ENCODE assay signal across 8 mouse cellular contexts in genomic region chr10:21991351-21991840, GRCm38 (mm10).
DNase-seq lines count a peak whose midpoint lies in the region; ATAC-seq and TF ChIP-seq lines count a peak whose summit lies in the region.

No protein-coding gene starts in this region.

- TF ChIP-seq POLR2A in CH12.LX (IDR thresholded peaks at IDR 0.05; ENCODE audit: low read depth, low read length), result no peak

- H3K27ac ChIP-seq in CH12.LX (ENCODE audit: insufficient read depth, low read depth), result no peak overlapping the region
- H3K27ac ChIP-seq in lung, embryonic 14.5 days (ENCODE audit: low read depth), result no peak overlapping the region

- ATAC-seq in lung, embryonic 14.5 days (ENCODE audit: insufficient read depth), result 0 out of 2 replicates have a peak, but pooled peaks have one; percentile 9

- no peak for TF ChIP-seq EP300 in CH12.LX (IDR thresholded peaks at IDR 0.05; ENCODE audit: low read length)

- peaks cover 0 to 4% of the 10 kb centered on the region in 2 experiments for H3K36me3 ChIP-seq in CH12.LX (replicated peaks in 1 of 2; ENCODE audit: control insufficient read depth in 1 of 2, insufficient read depth in 1 of 2, low read length in 1 of 2)
- 0 out of 2 replicates have a peak, but pooled peaks cover under 1% of the 10 kb centered on the region for H3K36me3 ChIP-seq in lung, embryonic 14.5 days (ENCODE audit: insufficient read depth)

- in situ Hi-C loops in CH12.LX (cut with MboI; ENCODE audit: low pct_ligation_motif_present, low pct_unique_long_range_greater_than_20kb, low sequenced_read_pairs), result loop anchor here (25.0 kb wide), 1 partner anchor 379 kb away; no protein-coding TSS in a partner anchor

- dilution Hi-C loops in CH12.LX (cut with MboI; ENCODE audit: extremely low pct_ligation_motif_present, extremely low pct_unique_long_range_greater_than_20kb, low sequenced_read_pairs), result no loop called here

- H3K4me3 ChIP-seq in CH12.LX (replicated peaks in 1 of 3; ENCODE audit: low read depth in 2 of 3, low read length in 2 of 3, poor library complexity in 1 of 3), result no peak overlapping the region
- peak overlapping the region; percentile 19 for H3K4me3 ChIP-seq in lung, embryonic 14.5 days (ENCODE audit: low read depth, low read length)

- H3K4me1 ChIP-seq in CH12.LX (ENCODE audit: control insufficient read depth in 1 of 2, insufficient read depth in 2 of 2), result peaks cover 0 to 9% of the 10 kb centered on the region in 2 experiments; a peak in 2 of 4 replicates
- H3K4me1 ChIP-seq in lung, embryonic 14.5 days (ENCODE audit: insufficient read depth), result no peaks in the 10 kb centered on the region

- peak; percentile 50 for TF ChIP-seq RAD21 in CH12.LX (IDR thresholded peaks at IDR 0.05; ENCODE audit: low read depth, low read length)

- H3K9ac ChIP-seq in CH12.LX (ENCODE audit: insufficient read depth, low read depth), result no peak overlapping the region
- no peak overlapping the region for H3K9ac ChIP-seq in lung, embryonic 14.5 days

- peaks cover 9% of the 10 kb centered on the region for H3K27me3 ChIP-seq in CH12.LX (replicated peaks)
- H3K27me3 ChIP-seq in lung, embryonic 14.5 days (ENCODE audit: insufficient read depth, low read length), result no peaks in the 10 kb centered on the region

- 17% methylated on average over 17 of the region's 17 CpGs for WGBS in lung, embryonic 14.5 days

- H3K4me2 ChIP-seq in CH12.LX (ENCODE audit: insufficient read depth, low read depth, poor library complexity, severe bottlenecking), result peak overlapping the region; percentile 68
- H3K4me2 ChIP-seq in lung, embryonic 14.5 days, result peak overlapping the region; percentile 83

- peak; percentile 27 for DNase-seq in CH12.LX (ENCODE audit: extremely low read depth)
- DNase-seq in cerebellum, adult 11-12 months, result peak; percentile 78
- DNase-seq in forelimb bud, embryonic 11.5 days (ENCODE audit: low read depth, low spot score), result peak; percentile 80
- DNase-seq in heart, postnatal 4 days, result peak; percentile 91
- peak; percentile 89 for DNase-seq in layer of hippocampus, adult 9-11 months
- DNase-seq in lung, embryonic 14.5 days, result peak; percentile 95
- DNase-seq in retina, embryonic 14.5 days (ENCODE audit: low spot score), result peak; percentile 88
- peak; percentile 72 to 82 for DNase-seq in urinary bladder, adult 18-20 months (ENCODE audit: low spot score in 2 of 2)

- TF ChIP-seq CTCF in CH12.LX (conservative IDR thresholded peaks at IDR 0.05 in 1 of 2, IDR thresholded peaks at IDR 0.05 in 1 of 2; ENCODE audit: low read depth in 2 of 2, low read length in 2 of 2), result peak in 1 of 2 experiments; percentile 56; a peak in 2 of 4 replicates
- peak; percentile 73 for TF ChIP-seq CTCF in lung, embryonic 14.5 days (IDR thresholded peaks at IDR 0.05; ENCODE audit: low read depth)

- H3K79me2 ChIP-seq in CH12.LX (replicated peaks; ENCODE audit: control insufficient read depth, extremely low read depth, insufficient read depth, poor library complexity, severe bottlenecking), result no peaks in the 10 kb centered on the region

- no peaks in the 10 kb centered on the region for H3K9me3 ChIP-seq in CH12.LX (replicated peaks; ENCODE audit: low read length)
- no peaks in the 10 kb centered on the region for H3K9me3 ChIP-seq in lung, embryonic 14.5 days (ENCODE audit: low read depth, low read length)

TF ChIP-seq in CH12.LX, 34 proteins besides CTCF, POLR2A, EP300 and RAD21:
- TF ChIP-seq ELF1 (IDR thresholded peaks at IDR 0.05; ENCODE audit: low read depth, low read length) (no peak), MAZ (IDR thresholded peaks at IDR 0.05; ENCODE audit: low read depth, low read length) (no peak), ETS1 (conservative IDR thresholded peaks at IDR 0.05; ENCODE audit: low read depth, low read length) (no peak), CHD2 (IDR thresholded peaks at IDR 0.05; ENCODE audit: low read length) (no peak), NELFE (IDR thresholded peaks at IDR 0.05; ENCODE audit: low read depth, low read length) (no peak), SMC3 (IDR thresholded peaks at IDR 0.05; ENCODE audit: low read depth, low read length) (peak; percentile 38), BHLHE40 (IDR thresholded peaks at IDR 0.05; ENCODE audit: low read depth, low read length) (no peak), MXI1 (IDR thresholded peaks at IDR 0.05; ENCODE audit: low read depth, low read length) (no peak), ZNF384 (IDR thresholded peaks at IDR 0.05; ENCODE audit: low read depth, low read length) (no peak)

Comparison
In these comparisons a context has a peak if more than half of its experiments do, and no peak if none do; other contexts are left out.
1. DNase-seq: peak in every context shown above with its lines; median percentile 95 in lung, embryonic 14.5 days; 91 in heart, postnatal 4 days; 89 in layer of hippocampus, adult 9-11 months; 88 in retina, embryonic 14.5 days; 80 in forelimb bud, embryonic 11.5 days; 78 in cerebellum, adult 11-12 months; 77 in urinary bladder, adult 18-20 months; 27 in CH12.LX.